Comparison of ENCODE assay signal across 8 mouse cellular contexts in the genomic region with DNA sequence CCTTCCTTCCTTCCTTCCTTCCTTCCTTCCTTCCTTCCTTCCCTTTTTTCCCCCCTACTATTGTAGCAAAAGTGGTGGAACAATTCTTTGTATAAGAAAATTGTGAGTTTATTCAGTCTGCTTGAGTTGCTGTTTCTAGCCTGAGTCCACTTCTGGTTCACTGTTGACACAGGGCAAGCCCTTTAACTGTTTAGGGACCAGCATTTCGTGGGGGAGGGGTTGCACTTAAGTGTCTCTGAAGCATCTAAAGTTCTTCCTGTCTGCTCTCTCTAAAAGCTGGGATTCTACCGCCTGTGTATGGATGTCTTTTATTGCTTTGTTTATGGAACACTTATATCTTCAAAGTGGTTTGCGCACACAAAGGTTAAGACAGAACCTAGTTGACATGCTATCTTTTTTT. TPM values are rescaled to one million over a fixed set of nuclear protein-coding genes. Genes with fewer than 3 reads are reported as not detected.
DNase-seq lines count a peak whose midpoint lies in the region; ATAC-seq and TF ChIP-seq lines count a peak whose summit lies in the region.

No protein-coding gene starts in this region.

- peak overlapping the region; percentile 96 for H3K9ac ChIP-seq in embryonic facial prominence, embryonic 13.5 days
- H3K9ac ChIP-seq in neural tube, embryonic 13.5 days = peak overlapping the region; percentile 94

- H3K27me3 ChIP-seq in embryonic facial prominence, embryonic 13.5 days = no peaks in the 10 kb centered on the region
- no peaks in the 10 kb centered on the region for H3K27me3 ChIP-seq in limb, embryonic 10.5 days (ENCODE audit: low read depth, poor library complexity, severe bottlenecking)
- no peaks in the 10 kb centered on the region for H3K27me3 ChIP-seq in neural tube, embryonic 13.5 days

- 43% methylated on average over 3 of the region's 3 CpGs for WGBS in embryonic facial prominence, embryonic 13.5 days
- 49% methylated on average over 3 of the region's 3 CpGs for WGBS in limb, embryonic 10.5 days
- 53% methylated on average over 3 of the region's 3 CpGs for WGBS in neural tube, embryonic 13.5 days

- peaks cover 21% of the 10 kb centered on the region for H3K4me1 ChIP-seq in embryonic facial prominence, embryonic 13.5 days
- peaks cover 26% of the 10 kb centered on the region for H3K4me1 ChIP-seq in limb, embryonic 10.5 days
- peaks cover 52% of the 10 kb centered on the region for H3K4me1 ChIP-seq in neural tube, embryonic 13.5 days (replicated peaks)

- H3K36me3 ChIP-seq in embryonic facial prominence, embryonic 13.5 days = peaks cover 10% of the 10 kb centered on the region
- peaks cover 28% of the 10 kb centered on the region for H3K36me3 ChIP-seq in limb, embryonic 10.5 days
- H3K36me3 ChIP-seq in neural tube, embryonic 13.5 days = no peaks in the 10 kb centered on the region

- H3K9me3 ChIP-seq in embryonic facial prominence, embryonic 13.5 days = no peaks in the 10 kb centered on the region
- no peaks in the 10 kb centered on the region for H3K9me3 ChIP-seq in limb, embryonic 10.5 days (replicated peaks)
- no peaks in the 10 kb centered on the region for H3K9me3 ChIP-seq in neural tube, embryonic 13.5 days

- H3K4me3 ChIP-seq in left cerebral cortex, adult 2 months = peak overlapping the region; percentile 100
- H3K4me3 ChIP-seq in embryonic facial prominence, embryonic 13.5 days = peak overlapping the region; percentile 92
- peak overlapping the region; percentile 76 for H3K4me3 ChIP-seq in limb, embryonic 10.5 days
- peak overlapping the region; percentile 89 for H3K4me3 ChIP-seq in neural tube, embryonic 13.5 days

- H3K4me2 ChIP-seq in embryonic facial prominence, embryonic 13.5 days = peak overlapping the region; percentile 88
- H3K4me2 ChIP-seq in neural tube, embryonic 13.5 days = peak overlapping the region; percentile 94

- no peak for ATAC-seq in embryonic facial prominence, embryonic 13.5 days (ENCODE audit: insufficient number of reproducible peaks, insufficient read depth, low FRiP score, low TSS enrichment, low read depth)
- ATAC-seq in neural tube, embryonic 13.5 days (ENCODE audit: low read depth) = no peak

- intact Hi-C loops in left cerebral cortex, adult 2 months (cut with DNase I) = no loop called here
- intact Hi-C loops in left cerebral cortex, postnatal 14 days (cut with DNase I) = no loop called here

- no peak overlapping the region for H3K27ac ChIP-seq in left cerebral cortex, adult 2 months
- H3K27ac ChIP-seq in embryonic facial prominence, embryonic 13.5 days = no peak overlapping the region
- H3K27ac ChIP-seq in limb, embryonic 10.5 days = no peak overlapping the region
- H3K27ac ChIP-seq in neural tube, embryonic 13.5 days (replicated peaks) = no peak overlapping the region

- no peak for DNase-seq in left cerebral cortex, adult 2 months (ENCODE audit: extremely low spot score in 1 of 2, low spot score in 2 of 2)
- no peak for DNase-seq in left cerebral cortex, postnatal 14 days (ENCODE audit: low spot score in 2 of 2)
- DNase-seq in limb, embryonic 10.5 days (ENCODE audit: low spot score) = no peak
- DNase-seq in testis, postnatal 14 days (ENCODE audit: low spot score) = no peak
- DNase-seq in right cerebral cortex, adult 18-20 months = no peak
- DNase-seq in ovary, adult 18-20 months (ENCODE audit: low spot score) = no peak

- no peak for TF ChIP-seq CTCF in left cerebral cortex, adult 2 months (IDR thresholded peaks at IDR 0.05)

RNA-seq across cellular contexts. Expression of gene Abl1, which starts 1.9 kb away (rescaled TPM):
- 10 to 100 TPM; 41.0 to 43.2 TPM for total RNA-seq in left cerebral cortex, adult 2 months (2021)
- total RNA-seq in left cerebral cortex, postnatal 14 days (2021) = 10 to 100 TPM; 37.4 to 39.6 TPM
- 52.5 and 53.2 TPM in 2 replicates for polyA plus RNA-seq in embryonic facial prominence, embryonic 13.5 days (2015; fragmentation: Nextera tagmentation; extraction: Ambion mirVana)
- polyA plus RNA-seq in limb, embryonic 10.5 days (2016; fragmentation: Nextera tagmentation; extraction: Ambion mirVana) = 65.0 and 70.5 TPM in 2 replicates
- 19.3 and 21.6 TPM in 2 replicates for polyA plus RNA-seq in neural tube, embryonic 13.5 days (2015; fragmentation: Nextera tagmentation; extraction: Ambion mirVana)

RNA-seq across cellular contexts. Expression of gene Exosc2, which starts 19.5 kb away (rescaled TPM):
- 10 to 100 TPM; 21.3 to 22.8 TPM for total RNA-seq in left cerebral cortex, adult 2 months (2021)
- total RNA-seq in left cerebral cortex, postnatal 14 days (2021) = 10 to 100 TPM; 21.4 to 24.5 TPM
- polyA plus RNA-seq in embryonic facial prominence, embryonic 13.5 days (2015; fragmentation: Nextera tagmentation; extraction: Ambion mirVana) = 77.0 and 83.8 TPM in 2 replicates
- 113 and 131 TPM in 2 replicates for polyA plus RNA-seq in limb, embryonic 10.5 days (2016; fragmentation: Nextera tagmentation; extraction: Ambion mirVana)
- 41.9 and 42.6 TPM in 2 replicates for polyA plus RNA-seq in neural tube, embryonic 13.5 days (2015; fragmentation: Nextera tagmentation; extraction: Ambion mirVana)

RNA-seq across cellular contexts. Expression of gene Prdm12, which starts 50.2 kb away (rescaled TPM):
- total RNA-seq in left cerebral cortex, adult 2 months (2021) = under 1 TPM; 0.14 to 0.72 TPM
- total RNA-seq in left cerebral cortex, postnatal 14 days (2021) = under 1 TPM; 0.13 to 0.66 TPM
- polyA plus RNA-seq in embryonic facial prominence, embryonic 13.5 days (2015; fragmentation: Nextera tagmentation; extraction: Ambion mirVana) = 0.08 and 0.21 TPM in 2 replicates
- polyA plus RNA-seq in limb, embryonic 10.5 days (2016; fragmentation: Nextera tagmentation; extraction: Ambion mirVana) = 0.10 TPM in 1 of 2 replicates, not detected in the other
- 36.4 and 45.9 TPM in 2 replicates for polyA plus RNA-seq in neural tube, embryonic 13.5 days (2015; fragmentation: Nextera tagmentation; extraction: Ambion mirVana)

Comparison
In these comparisons a context has a peak if more than half of its experiments do, and no peak if none do; other contexts are left out.
1. RNA of gene Prdm12, which starts 50.2 kb away (polyA plus RNA-seq): 36.4 to 45.9 TPM in neural tube, embryonic 13.5 days; 0.08 to 0.21 TPM in embryonic facial prominence, embryonic 13.5 days and 0.10 TPM in limb, embryonic 10.5 days; every median in the first group is over 10 times any median in the second.
2. Peak in every context shown above with its lines, with median percentiles within 50 percentile points of each other: H3K4me3 ChIP-seq.